Mouse (Mus musculus) liver, embryonic 12.5 days (tissue): Measurements from ENCODE around the gene Tmprss13. TPM values are rescaled to one million over a fixed set of nuclear protein-coding genes. Genes with fewer than 3 reads are reported as not detected.

ENCODE experiments used
- ATAC-seq: fragments of 200-750 bp; cut with Nextera tagmentation; 2 replicates; pipeline ENCODE4 v1.8.0; 2017; ENCODE audit warnings: moderate number of reproducible peaks, mild to moderate bottlenecking, moderate library complexity
- H3K27ac ChIP-seq: fragments of 300-500 bp; sonication (generic); 2 replicates; pipeline ENCODE4 v1.5.1; 2016; ENCODE audit warnings: mild to moderate bottlenecking
- H3K27me3 ChIP-seq: fragments of 300-500 bp; sonication (generic); replicated peaks from 2 replicates; pipeline ENCODE4 v1.6.1; 2016; ENCODE audit warnings: mild to moderate bottlenecking, moderate library complexity
- H3K36me3 ChIP-seq: fragments of 300-500 bp; sonication (generic); 2 replicates; pipeline ENCODE4 v1.6.1; 2016; ENCODE audit warnings: mild to moderate bottlenecking, moderate library complexity
- H3K4me1 ChIP-seq: fragments of 300-500 bp; sonication (generic); 2 replicates; pipeline ENCODE4 v1.6.1; 2016
- H3K4me2 ChIP-seq: fragments of 300-500 bp; sonication (generic); 2 replicates; pipeline ENCODE4 v1.6.1; 2016; ENCODE audit warnings: mild to moderate bottlenecking, moderate library complexity
- H3K4me3 ChIP-seq: fragments of 300-500 bp; sonication (generic); 2 replicates; pipeline ENCODE4 v1.5.1; 2016; ENCODE audit warnings: mild to moderate bottlenecking, moderate library complexity
- H3K9ac ChIP-seq: fragments of 300-500 bp; sonication (generic); 2 replicates; pipeline ENCODE4 v1.6.1; 2016; ENCODE audit warnings: mild to moderate bottlenecking, moderate library complexity
- H3K9me3 ChIP-seq: fragments of 300-500 bp; sonication (generic); replicated peaks from 2 replicates; pipeline ENCODE4 v1.6.1; 2016; ENCODE audit warnings: mild to moderate bottlenecking, moderate library complexity
- WGBS: fragments of 180-500 bp; shearing (Covaris S2); methylation state at CpG from one replicate; pipeline ENCODE4 v1.1.7; 2016; ENCODE audit not compliant: insufficient replicate concordance; 5-methylcytosine and 5-hydroxymethylcytosine counted together
- polyA plus RNA-seq: library from polyadenylated mRNA; unstranded; fragments of >200 nt; fragmentation: Nextera tagmentation; extraction: Ambion mirVana; gene quantifications from 2 replicates; pipeline ENCODE4 v1.2.1, GENCODE M21; 2016

The Tmprss13 gene
- polyA plus RNA-seq, 1 experiment from 2014 or later = not detected

GRCm38 (mm10) chr9:45301771-45302170, 17.1 kb upstream of the Tmprss13 start:
- Histone ChIP-seq H3K4me3 (no peak overlapping the region), H3K4me2 (no peak overlapping the region), H3K27ac (no peak overlapping the region), H3K4me1 (peaks cover 9% of the 10 kb centered on the region), H3K36me3 (no peaks in the 10 kb centered on the region), H3K9me3 (no peaks in the 10 kb centered on the region), H3K9ac (no peak overlapping the region), H3K27me3 (no peaks in the 10 kb centered on the region; the same call in 1 of the 2 replicates)
- no peak for ATAC-seq
- 77% methylated on average over 8 of the region's 8 CpGs for WGBS

GRCm38 (mm10) chr9:45306746-45307410, 12.0 kb upstream of the Tmprss13 start:
- WGBS = 67% methylated on average over 12 of the region's 12 CpGs
- H3K27me3 ChIP-seq = peaks cover 9% of the 10 kb centered on the region; the same call in 1 of the 2 replicates
- no peak overlapping the region for H3K9ac ChIP-seq
- H3K4me1 ChIP-seq = no peaks in the 10 kb centered on the region
- no peak overlapping the region for H3K4me3 ChIP-seq
- H3K27ac ChIP-seq = no peak overlapping the region
- no peak overlapping the region for H3K4me2 ChIP-seq
- ATAC-seq = no peak
- no peaks in the 10 kb centered on the region for H3K36me3 ChIP-seq
- no peaks in the 10 kb centered on the region for H3K9me3 ChIP-seq

GRCm38 (mm10) chr9:45308521-45308920, 10.4 kb upstream of the Tmprss13 start:
- no peak overlapping the region for H3K4me2 ChIP-seq
- no peak for ATAC-seq
- no peak overlapping the region for H3K27ac ChIP-seq
- no peak overlapping the region for H3K9ac ChIP-seq
- H3K9me3 ChIP-seq = no peaks in the 10 kb centered on the region
- no peaks in the 10 kb centered on the region for H3K36me3 ChIP-seq
- H3K4me1 ChIP-seq = no peaks in the 10 kb centered on the region
- peaks cover 15% of the 10 kb centered on the region; the same call in 1 of the 2 replicates for H3K27me3 ChIP-seq
- no peak overlapping the region for H3K4me3 ChIP-seq
- WGBS = 65% methylated on average over 5 of the region's 5 CpGs

- no peak for ATAC-seq
- Histone ChIP-seq H3K9me3 (no peaks in the 10 kb centered on the region), H3K27ac (no peak overlapping the region), H3K9ac (no peak overlapping the region), H3K4me2 (no peak overlapping the region), H3K36me3 (no peaks in the 10 kb centered on the region), H3K4me1 (no peaks in the 10 kb centered on the region), H3K4me3 (no peak overlapping the region), H3K27me3 (peaks cover 37% of the 10 kb centered on the region)
- WGBS = 63% methylated on average over 6 of the region's 6 CpGs
Measured at GRCm38 (mm10) chr9:45311858-45312257, 7.0 kb upstream of the Tmprss13 start.

GRCm38 (mm10) chr9:45313913-45314312, 5.0 kb upstream of the Tmprss13 start:
- Histone ChIP-seq H3K27me3 (peaks cover 46% of the 10 kb centered on the region), H3K4me1 (no peaks in the 10 kb centered on the region), H3K27ac (no peak overlapping the region), H3K36me3 (no peaks in the 10 kb centered on the region), H3K9ac (no peak overlapping the region), H3K4me2 (no peak overlapping the region), H3K4me3 (no peak overlapping the region), H3K9me3 (no peaks in the 10 kb centered on the region)
- ATAC-seq = no peak
- WGBS = 53% methylated on average over 3 of the region's 3 CpGs

- no peaks in the 10 kb centered on the region for H3K36me3 ChIP-seq
- 70% methylated on average over 3 of the region's 3 CpGs for WGBS
- no peak overlapping the region for H3K4me3 ChIP-seq
- H3K9ac ChIP-seq = no peak overlapping the region
- no peak overlapping the region for H3K4me2 ChIP-seq
- no peak overlapping the region for H3K27ac ChIP-seq
- peaks cover 66% of the 10 kb centered on the region for H3K27me3 ChIP-seq
- no peak for ATAC-seq
- no peaks in the 10 kb centered on the region for H3K4me1 ChIP-seq
- no peaks in the 10 kb centered on the region for H3K9me3 ChIP-seq
Measured at GRCm38 (mm10) chr9:45317635-45318034, 1.3 kb upstream of the Tmprss13 start.

GRCm38 (mm10) chr9:45321465-45321864, 2.6 kb downstream of the Tmprss13 start:
- H3K27ac ChIP-seq = no peak overlapping the region
- no peak for ATAC-seq
- H3K4me3 ChIP-seq = no peak overlapping the region
- WGBS = 64% methylated on average over 6 of the region's 6 CpGs
- H3K4me1 ChIP-seq = no peaks in the 10 kb centered on the region
- no peaks in the 10 kb centered on the region for H3K36me3 ChIP-seq
- H3K27me3 ChIP-seq = peaks cover 42% of the 10 kb centered on the region
- no peaks in the 10 kb centered on the region for H3K9me3 ChIP-seq
- no peak overlapping the region for H3K9ac ChIP-seq
- no peak overlapping the region for H3K4me2 ChIP-seq

- Histone ChIP-seq H3K27ac (no peak overlapping the region), H3K9me3 (no peaks in the 10 kb centered on the region), H3K4me3 (no peak overlapping the region), H3K36me3 (no peaks in the 10 kb centered on the region), H3K9ac (no peak overlapping the region), H3K4me2 (no peak overlapping the region), H3K27me3 (peaks cover 37% of the 10 kb centered on the region), H3K4me1 (no peaks in the 10 kb centered on the region)
- 66% methylated on average over 4 of the region's 4 CpGs for WGBS
- ATAC-seq = no peak
Measured at GRCm38 (mm10) chr9:45321946-45322430, 3.1 kb downstream of the Tmprss13 start.

- no peak for ATAC-seq
- Histone ChIP-seq H3K4me3 (no peak overlapping the region), H3K4me2 (no peak overlapping the region), H3K27me3 (0 out of 2 replicates have a peak, but pooled peaks cover 13% of the 10 kb centered on the region), H3K4me1 (no peaks in the 10 kb centered on the region), H3K36me3 (no peaks in the 10 kb centered on the region), H3K9me3 (no peaks in the 10 kb centered on the region), H3K27ac (no peak overlapping the region), H3K9ac (no peak overlapping the region)
- WGBS = 71% methylated on average over 9 of the region's 9 CpGs
Measured at GRCm38 (mm10) chr9:45326390-45326789, 7.5 kb downstream of the Tmprss13 start.

GRCm38 (mm10) chr9:45328263-45328662, 9.4 kb downstream of the Tmprss13 start:
- WGBS = 63% methylated on average over 4 of the region's 4 CpGs
- H3K27ac ChIP-seq = no peak overlapping the region
- no peak overlapping the region for H3K4me3 ChIP-seq
- H3K36me3 ChIP-seq = no peaks in the 10 kb centered on the region
- H3K27me3 ChIP-seq = 0 out of 2 replicates have a peak, but pooled peaks cover 5% of the 10 kb centered on the region
- H3K9me3 ChIP-seq = no peaks in the 10 kb centered on the region
- no peaks in the 10 kb centered on the region for H3K4me1 ChIP-seq
- no peak overlapping the region for H3K4me2 ChIP-seq
- H3K9ac ChIP-seq = no peak overlapping the region
- ATAC-seq = no peak

GRCm38 (mm10) chr9:45329577-45329976, 10.7 kb downstream of the Tmprss13 start:
- no peak overlapping the region for H3K9ac ChIP-seq
- H3K27ac ChIP-seq = no peak overlapping the region
- ATAC-seq = no peak
- 79% methylated on average over 6 of the region's 6 CpGs for WGBS
- H3K4me1 ChIP-seq = no peaks in the 10 kb centered on the region
- no peak overlapping the region for H3K4me3 ChIP-seq
- 0 out of 2 replicates have a peak, but pooled peaks cover 5% of the 10 kb centered on the region for H3K27me3 ChIP-seq
- H3K4me2 ChIP-seq = no peak overlapping the region
- H3K36me3 ChIP-seq = no peaks in the 10 kb centered on the region
- no peaks in the 10 kb centered on the region for H3K9me3 ChIP-seq

- Histone ChIP-seq H3K27ac (no peak overlapping the region), H3K4me3 (no peak overlapping the region), H3K4me1 (no peaks in the 10 kb centered on the region), H3K9ac (no peak overlapping the region), H3K4me2 (no peak overlapping the region), H3K27me3 (0 out of 2 replicates have a peak, but pooled peaks cover 3% of the 10 kb centered on the region), H3K36me3 (no peaks in the 10 kb centered on the region), H3K9me3 (no peaks in the 10 kb centered on the region)
- WGBS = 67% methylated on average over 2 of the region's 2 CpGs
- no peak for ATAC-seq
Measured at GRCm38 (mm10) chr9:45337406-45337805, 18.5 kb downstream of the Tmprss13 start.
